Mouse (Mus musculus) ES-CJ7 (cell line): ENCODE data around the gene Gm44805.

Experiments used
- DNase-seq: peaks from one replicate; pipeline ENCODE4 v3.0.0; 2011; ENCODE audit warnings: low read depth, low spot score

Gene Gm44805

DNA sequence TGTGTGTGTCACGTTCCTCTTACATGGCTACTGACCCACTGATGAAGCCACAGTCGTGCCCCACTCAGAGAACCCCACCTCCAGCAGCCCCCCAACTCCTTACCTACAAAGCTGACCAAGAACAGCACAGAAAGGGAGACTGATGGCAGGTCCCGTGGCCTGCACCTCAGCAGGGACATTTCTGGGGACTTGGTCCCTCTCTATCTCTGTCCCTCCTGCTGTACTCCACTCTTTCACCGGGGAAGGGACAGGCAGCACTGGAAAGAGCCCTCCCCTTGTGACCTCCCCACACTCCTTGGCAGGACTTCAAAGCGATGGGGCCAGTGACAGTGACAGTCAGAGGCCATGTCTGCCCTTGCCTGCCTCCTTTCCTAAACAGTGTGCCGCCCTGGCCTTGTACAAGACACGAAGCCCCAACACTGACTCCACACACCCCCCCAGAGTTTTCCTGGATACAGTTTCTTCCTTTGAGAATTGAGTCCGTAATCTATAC, at the start of gene Gm44805, which contains the start of gene Apoc4:
TSS of gene Gm44805 (minus strand) at position 222 of the 493 bp plus-strand sequence.
TSS of gene Apoc4 (minus strand) at position 278 of the 493 bp plus-strand sequence.
- no peak for DNase-seq

GRCm38 (mm10) chr7:19726541-19726940, 45.3 kb upstream of the Gm44805 start:
- no peak for DNase-seq

DNA sequence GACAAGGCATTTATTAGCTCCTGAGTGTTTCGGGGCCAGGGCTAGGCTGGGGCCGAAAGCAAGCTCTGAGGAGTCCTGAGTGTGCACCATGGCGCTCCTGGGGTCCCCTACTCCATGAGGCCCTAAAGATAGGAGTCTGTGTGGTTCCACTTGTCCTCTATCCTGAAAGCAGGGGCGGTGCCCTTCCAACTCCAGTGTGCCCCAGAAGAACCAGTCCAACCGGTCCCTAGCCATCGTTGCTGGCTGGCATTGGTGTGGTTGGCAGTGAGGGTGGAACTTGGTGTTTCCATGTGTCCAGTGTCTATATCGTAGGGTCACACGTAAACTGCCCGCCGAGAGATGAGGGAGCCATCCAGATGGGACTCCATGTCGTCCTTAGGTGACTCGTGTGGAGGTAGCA, 42.9 kb upstream of the Gm44805 start:
- no peak for DNase-seq

DNA sequence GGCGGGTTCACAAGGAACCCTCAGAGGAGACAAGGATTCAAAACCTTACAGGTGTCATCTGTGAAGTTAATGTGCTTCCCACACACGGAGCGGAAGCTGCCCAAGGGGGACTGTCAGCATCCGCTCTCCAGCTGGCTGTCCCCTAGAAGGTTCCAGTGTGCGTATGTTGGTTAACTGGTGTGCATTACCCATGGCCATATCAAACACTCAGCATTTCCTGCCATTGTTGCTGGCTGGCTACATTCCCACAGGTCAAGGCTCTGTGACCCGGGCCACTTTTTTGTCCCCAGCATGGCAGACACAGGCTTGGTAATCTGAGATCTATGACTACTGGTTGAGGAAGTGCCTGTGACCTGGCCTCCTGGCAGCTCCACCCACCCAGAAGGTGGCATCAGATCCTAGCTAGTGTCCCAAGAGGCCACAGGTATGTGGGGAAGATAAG, 41.6 kb upstream of the Gm44805 start:
- DNase-seq = no peak

GRCm38 (mm10) chr7:19719200-19719599, 38.0 kb upstream of the Gm44805 start:
- DNase-seq = no peak

GRCm38 (mm10) chr7:19718297-19718952, 37.2 kb upstream of the Gm44805 start:
- no peak for DNase-seq

DNA sequence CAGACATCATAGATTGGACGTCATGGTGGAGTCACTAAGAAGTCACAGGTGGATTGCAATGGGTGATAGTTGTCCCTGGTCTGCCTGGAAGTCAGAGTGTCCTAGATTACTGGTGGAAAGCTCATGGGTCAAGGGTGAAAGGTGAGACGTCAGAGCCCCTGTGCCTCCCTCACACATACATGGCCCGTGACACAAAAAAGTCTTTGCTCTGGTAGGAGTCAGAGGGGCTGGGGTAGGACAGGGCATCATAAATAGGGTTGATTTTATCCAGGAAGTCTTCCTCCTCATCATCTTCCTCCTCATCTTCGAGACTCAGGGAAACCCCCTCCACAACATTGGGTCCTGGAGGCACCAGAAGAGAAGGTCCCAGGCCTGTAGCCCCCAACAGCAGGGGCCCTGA, 36.1 kb upstream of the Gm44805 start:
- DNase-seq = no peak

GRCm38 (mm10) chr7:19716822-19717221, 35.6 kb upstream of the Gm44805 start:
- DNase-seq = no peak

DNA sequence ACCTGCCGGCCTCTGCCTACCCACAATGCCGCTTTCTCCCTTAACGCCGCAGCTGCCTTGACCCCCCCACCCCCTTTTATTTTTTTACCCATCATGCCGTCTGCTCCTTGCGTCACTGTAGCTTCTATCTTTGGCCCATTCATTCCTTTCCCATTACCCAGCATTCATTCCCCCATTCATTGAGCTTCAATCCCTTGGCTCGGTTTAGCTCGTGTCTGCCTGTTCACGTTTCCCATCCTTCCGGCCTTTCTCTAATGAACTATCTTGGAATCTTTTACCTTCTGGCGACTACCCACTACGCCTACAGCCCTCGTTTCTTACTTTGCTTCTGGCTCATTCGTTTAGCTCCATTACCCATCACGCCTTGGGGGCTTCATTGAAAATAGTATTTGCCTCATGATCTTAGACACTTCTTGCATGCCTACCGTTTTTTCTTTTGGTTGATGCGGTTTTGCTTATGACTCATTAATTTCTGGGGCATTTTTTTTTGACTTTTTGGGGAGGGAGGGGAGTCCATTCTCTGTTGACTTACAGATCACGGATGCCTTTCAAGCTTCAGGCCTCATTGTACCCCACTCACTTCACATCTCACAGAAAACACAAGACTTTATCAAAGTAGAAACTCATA, 34.9 kb upstream of the Gm44805 start:
- DNase-seq = no peak

- DNase-seq = peak; percentile 100
These were observed 34.2 kb upstream of the Gm44805 start, which contains the start of gene Tomm40 for GRCm38 (mm10) chr7:19715239-19716054. Tomm40 (minus strand) TSS chr7:19715438.

DNA sequence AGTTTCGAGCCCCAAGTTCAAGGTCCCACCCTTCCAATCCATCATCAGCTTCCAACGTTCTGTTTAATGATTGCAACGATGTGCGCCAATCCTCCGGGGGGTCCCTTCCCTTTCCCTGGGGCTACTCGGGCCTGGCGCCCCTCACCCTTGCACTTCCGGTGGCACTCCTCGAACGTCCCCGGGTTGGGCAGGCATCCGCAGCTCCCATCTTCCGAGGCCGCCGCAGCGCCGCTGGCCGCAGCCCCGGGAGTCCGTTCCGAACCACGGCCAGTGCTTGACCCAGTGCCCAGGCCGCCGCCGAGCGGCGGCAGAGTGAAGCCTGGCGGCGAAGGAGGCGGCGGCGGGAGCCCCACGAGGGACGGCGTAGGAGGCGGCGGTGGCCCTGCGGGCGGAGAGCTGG, 33.6 kb upstream of the Gm44805 start:
- DNase-seq = no peak

DNA sequence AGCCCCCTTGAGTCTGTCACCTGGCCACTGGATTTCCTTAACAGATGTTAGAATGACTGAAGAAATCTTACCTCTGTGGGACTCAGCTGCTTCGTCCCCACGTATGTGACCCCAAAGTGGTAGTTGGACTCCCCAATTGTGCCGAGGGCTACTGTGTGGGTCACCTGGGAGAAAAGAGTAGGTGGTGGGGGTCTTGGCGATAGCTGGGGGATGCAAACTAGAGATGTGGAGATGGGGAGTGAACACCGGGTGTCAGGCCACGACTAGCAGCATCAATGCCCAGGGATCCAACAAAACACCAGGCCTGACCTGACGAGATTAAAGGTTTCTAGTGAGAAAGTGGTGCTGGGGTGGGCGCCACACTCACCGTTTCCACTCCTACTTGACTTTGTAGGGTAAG, 32.4 kb upstream of the Gm44805 start:
- no peak for DNase-seq

DNA sequence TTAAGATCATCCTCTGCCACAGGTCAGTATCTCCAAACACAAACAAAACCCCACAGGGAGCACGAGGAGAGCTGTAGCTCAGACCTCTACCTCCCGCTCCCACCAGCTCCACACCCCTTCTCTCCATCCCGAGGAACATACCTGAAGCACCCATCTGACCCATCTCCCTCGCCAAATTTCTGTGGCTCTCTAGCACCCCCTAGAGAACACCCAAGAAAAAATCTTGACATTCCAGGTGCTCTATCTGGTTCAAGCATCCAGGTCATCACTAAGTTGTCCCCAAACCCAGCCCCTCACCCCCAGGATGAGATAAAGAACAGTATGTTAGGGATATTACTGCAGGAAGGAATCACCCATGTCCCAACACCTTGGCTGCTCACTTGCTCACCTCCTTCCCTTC, 32.0 kb upstream of the Gm44805 start:
- peak; percentile 78 for DNase-seq

DNA sequence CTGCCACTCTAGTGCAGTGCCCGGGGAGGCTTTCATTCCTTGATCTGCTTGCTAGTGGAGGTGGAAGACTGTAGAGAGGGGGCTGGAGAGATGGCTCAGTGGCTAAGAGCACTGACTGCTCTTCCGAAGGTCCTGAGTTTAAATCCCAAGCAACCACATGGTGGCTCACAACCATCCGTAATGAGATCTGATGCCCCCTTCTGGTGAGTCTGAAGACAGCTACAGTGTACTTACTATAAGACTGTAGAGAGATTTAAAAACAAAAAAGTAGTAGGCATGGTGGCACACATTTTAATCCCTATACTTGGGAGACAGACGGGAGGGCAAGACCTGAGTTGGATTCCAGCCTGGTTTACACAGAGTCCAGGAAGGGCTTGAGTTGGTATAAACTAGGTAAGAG, 31.2 kb upstream of the Gm44805 start:
- DNase-seq = peak; percentile 70

DNA sequence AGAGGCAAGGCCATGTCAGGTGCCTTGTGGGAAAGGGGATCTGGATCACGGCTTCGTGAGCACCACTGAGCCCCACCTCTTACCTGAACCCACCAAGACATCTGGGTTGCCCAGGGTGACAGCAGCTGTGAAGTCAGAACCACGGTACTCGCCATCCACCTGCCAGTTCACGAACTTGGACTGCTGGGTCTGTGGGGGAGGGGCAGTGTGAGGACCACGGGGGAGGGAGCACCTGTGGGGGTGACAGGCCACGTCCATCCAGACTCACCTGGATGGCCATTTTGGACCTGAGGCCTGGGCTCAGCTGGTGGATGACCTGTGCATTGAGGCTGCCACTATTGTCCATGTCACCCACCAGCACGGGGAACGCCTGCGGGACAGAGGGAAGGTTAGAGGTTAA, 29.4 kb upstream of the Gm44805 start:
- DNase-seq = no peak

DNA sequence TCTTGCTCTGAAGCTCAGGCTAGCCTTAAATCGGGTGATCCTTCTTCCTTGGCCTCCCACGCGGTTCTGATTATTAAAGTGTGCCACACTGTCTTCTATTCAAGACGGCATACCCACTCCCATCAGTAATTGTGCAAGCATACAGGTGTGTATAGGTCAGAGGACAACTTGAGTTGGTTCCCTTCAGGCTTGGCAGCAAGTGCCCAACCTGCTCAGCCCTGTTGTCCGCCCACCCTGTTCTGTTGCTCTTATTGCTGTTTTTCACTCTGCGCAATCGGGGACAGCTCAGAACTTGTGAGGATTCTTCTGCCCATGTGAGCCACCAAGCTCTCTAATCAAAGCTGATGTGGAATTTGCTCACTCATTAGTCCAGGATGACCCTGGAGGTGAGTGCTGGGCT, 24.0 kb upstream of the Gm44805 start:
- no peak for DNase-seq

GRCm38 (mm10) chr7:19704475-19704874, 23.3 kb upstream of the Gm44805 start:
- no peak for DNase-seq

GRCm38 (mm10) chr7:19702859-19703555, 21.8 kb upstream of the Gm44805 start:
- DNase-seq = no peak

GRCm38 (mm10) chr7:19701069-19701761, 20.0 kb upstream of the Gm44805 start:
- DNase-seq = peak; percentile 82

- DNase-seq = peak; percentile 75
These were observed 19.3 kb upstream of the Gm44805 start for GRCm38 (mm10) chr7:19700299-19701068.
